Mouse (Mus musculus): ENCODE measurements around the gene Spock2. TPM values are rescaled to one million over a fixed set of nuclear protein-coding genes. Genes with fewer than 3 reads are reported as not detected.
"Not testable (repeated sequence)": the region's sequence is repeated elsewhere in the genome, so short reads cannot be mapped to it uniquely, and the experiment has no call there.

Gene Spock2
- polyA plus RNA-seq, 1 experiment, result 0.03 TPM

DNA sequence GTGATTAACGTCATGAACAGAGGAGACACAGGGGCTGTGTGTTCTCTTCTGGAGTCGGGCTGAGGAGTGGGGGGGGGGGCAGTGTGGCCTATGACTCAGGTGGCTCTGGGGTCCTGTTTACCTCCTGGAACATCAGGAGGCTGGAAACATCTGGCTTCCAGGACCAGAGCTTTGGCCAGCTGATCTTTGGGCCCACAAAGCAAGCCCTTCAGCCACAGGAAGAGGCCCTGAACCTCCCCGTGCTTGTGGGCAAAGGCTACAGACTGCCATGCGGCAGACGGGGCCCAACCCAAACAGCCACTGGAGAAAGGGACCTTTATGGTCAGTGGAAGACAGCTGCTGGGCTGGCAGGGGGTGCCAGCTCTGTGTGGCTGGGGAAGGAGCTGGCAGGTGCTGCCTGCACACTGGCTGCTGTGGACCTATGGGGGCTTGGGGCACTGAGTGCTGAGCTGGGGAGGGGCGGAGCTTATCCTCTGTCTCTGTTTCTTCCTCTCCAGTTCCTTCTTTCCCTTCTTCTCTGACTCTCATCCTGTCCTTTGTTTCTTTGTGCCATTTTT lies 45.2 kb downstream of the Spock2 start:
- no peaks in the 10 kb centered on the region for H3K9me3 ChIP-seq (ENCODE audit: control insufficient read depth, low read length)
- H3K27me3 ChIP-seq (ENCODE audit: control insufficient read depth), result no peaks in the 10 kb centered on the region
- H3K36me3 ChIP-seq (ENCODE audit: control insufficient read depth), result no peaks in the 10 kb centered on the region
- H3K4me1 ChIP-seq (ENCODE audit: control insufficient read depth), result peaks cover 2% of the 10 kb centered on the region; the same call in 1 of the 2 replicates
- TF ChIP-seq TAL1 (IDR thresholded peaks at IDR 0.05; ENCODE audit: low read length) (no peak), GATA1 (IDR thresholded peaks at IDR 0.05; ENCODE audit: low read length) (no peak)
- no peak overlapping the region for H3K4me3 ChIP-seq (replicated peaks)

DNA sequence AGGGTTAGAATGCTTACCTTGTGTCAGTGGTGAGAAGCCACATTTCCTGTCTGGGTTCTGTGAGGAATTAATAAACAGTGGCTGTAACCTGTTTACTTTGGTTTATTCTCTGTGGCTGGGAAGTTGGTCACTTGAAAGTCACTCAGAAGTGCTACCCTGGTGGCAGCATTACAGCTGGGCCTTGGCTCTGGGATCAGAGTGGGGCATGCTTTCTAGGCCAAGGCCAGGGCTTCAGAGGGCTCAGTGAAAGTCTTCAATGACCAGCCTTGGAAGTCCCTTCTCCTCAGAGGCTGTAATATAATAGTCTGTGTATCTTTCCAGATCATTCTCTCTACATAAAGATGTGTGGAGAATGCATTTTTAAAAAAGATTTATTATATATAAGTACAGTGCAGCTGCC lies 50.0 kb downstream of the Spock2 start:
- TF ChIP-seq GATA1 (IDR thresholded peaks at IDR 0.05; ENCODE audit: low read length), result no peak
- Histone ChIP-seq H3K36me3 (ENCODE audit: control insufficient read depth) (no peaks in the 10 kb centered on the region), H3K4me3 (replicated peaks) (no peak overlapping the region), H3K27me3 (ENCODE audit: control insufficient read depth) (no peaks in the 10 kb centered on the region), H3K9me3 (ENCODE audit: control insufficient read depth, low read length) (no peaks in the 10 kb centered on the region), H3K4me1 (ENCODE audit: control insufficient read depth) (no peaks in the 10 kb centered on the region)

DNA sequence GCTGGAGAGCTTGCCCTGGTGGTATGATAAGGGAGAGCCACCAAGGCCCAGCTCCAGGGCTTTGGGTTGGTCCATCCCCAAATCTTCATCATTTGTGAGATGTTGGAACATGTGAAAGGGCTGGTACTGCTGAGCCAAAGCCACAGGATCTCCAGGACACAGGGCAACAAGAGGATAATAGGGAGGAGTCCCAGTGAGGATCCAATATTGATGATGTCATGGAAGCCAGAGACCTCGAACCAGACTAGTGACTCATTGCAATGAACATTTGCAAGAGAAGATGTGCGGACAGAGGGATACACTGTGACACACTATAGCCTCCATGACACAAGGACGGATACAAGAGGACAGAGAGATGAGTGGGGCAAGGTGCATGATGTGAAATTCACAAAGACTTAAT lies 52.1 kb downstream of the Spock2 start:
- Histone ChIP-seq H3K4me1 (ENCODE audit: control insufficient read depth) (no peaks in the 10 kb centered on the region), H3K27me3 (ENCODE audit: control insufficient read depth) (no peaks in the 10 kb centered on the region), H3K36me3 (ENCODE audit: control insufficient read depth) (no peaks in the 10 kb centered on the region), H3K9me3 (ENCODE audit: control insufficient read depth, low read length) (no peaks in the 10 kb centered on the region), H3K4me3 (replicated peaks) (no peak overlapping the region)
- no peak for TF ChIP-seq TAL1 (IDR thresholded peaks at IDR 0.05; ENCODE audit: low read length)
- no peak for TF ChIP-seq GATA1 (IDR thresholded peaks at IDR 0.05; ENCODE audit: low read length)

DNA sequence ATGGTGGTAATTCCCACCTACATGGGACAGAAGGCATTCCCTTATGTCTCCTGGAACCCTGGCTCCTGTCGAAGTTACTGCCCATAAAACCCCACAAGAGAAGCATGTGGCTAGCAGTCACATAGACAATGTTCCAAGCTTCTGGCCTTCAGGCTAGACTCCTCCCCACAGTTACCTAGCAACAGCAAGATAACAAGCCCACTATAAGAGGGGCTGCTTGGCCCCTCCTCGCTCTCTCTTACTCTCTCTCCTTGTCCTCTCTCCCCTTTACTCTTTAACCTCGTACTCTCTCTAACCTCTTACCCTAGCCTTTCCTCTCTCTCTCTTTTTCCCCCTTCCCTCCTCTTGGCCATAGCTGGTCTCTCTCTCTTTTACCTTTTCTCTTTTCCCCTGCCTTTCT lies 55.4 kb downstream of the Spock2 start:
- not testable (repeated sequence) for H3K4me3 ChIP-seq (replicated peaks); H3K27me3 ChIP-seq (ENCODE audit: control insufficient read depth); H3K4me1 ChIP-seq (ENCODE audit: control insufficient read depth); H3K9me3 ChIP-seq (ENCODE audit: control insufficient read depth, low read length); H3K36me3 ChIP-seq (ENCODE audit: control insufficient read depth)

DNA sequence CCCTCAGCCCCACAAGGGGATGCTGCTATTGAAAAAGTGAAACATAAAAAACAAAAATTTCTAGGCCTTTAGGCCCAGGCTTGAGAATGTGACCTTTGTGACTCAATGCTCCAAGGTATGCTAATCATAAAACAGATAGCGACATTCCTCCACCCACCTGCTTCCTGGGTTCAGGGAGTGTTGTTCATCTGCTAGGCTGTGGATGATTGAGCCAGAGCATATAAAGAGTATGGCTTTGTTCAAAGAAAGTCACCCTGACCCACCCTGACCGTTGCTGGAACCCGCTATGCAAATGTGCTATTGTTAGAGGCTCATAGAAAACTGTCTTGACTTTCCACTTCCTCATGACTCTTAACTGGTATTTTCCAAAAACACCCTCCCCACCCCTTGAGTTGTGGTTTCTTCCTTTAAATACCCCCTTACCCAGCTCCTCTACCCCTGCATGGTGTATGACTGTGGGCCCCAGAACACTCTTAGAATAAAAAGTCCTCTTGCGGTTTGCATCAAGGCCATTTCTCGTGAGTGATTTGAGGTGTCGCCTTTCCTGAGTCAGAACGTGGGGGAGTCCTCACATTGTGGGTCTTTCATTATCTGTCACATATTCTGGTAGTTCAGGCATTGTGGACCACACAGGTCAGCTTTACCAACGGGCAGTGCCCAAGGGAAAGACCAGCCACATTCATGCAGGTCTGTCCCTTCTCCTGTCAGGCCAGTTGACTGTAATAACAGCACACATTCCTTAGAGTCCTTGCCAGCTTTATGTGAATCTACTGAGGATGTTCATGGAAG lies 56.4 kb downstream of the Spock2 start:
- not testable (repeated sequence) for H3K36me3 ChIP-seq (ENCODE audit: control insufficient read depth); H3K4me1 ChIP-seq (ENCODE audit: control insufficient read depth); H3K9me3 ChIP-seq (ENCODE audit: control insufficient read depth, low read length); H3K4me3 ChIP-seq (replicated peaks); H3K27me3 ChIP-seq (ENCODE audit: control insufficient read depth)

DNA sequence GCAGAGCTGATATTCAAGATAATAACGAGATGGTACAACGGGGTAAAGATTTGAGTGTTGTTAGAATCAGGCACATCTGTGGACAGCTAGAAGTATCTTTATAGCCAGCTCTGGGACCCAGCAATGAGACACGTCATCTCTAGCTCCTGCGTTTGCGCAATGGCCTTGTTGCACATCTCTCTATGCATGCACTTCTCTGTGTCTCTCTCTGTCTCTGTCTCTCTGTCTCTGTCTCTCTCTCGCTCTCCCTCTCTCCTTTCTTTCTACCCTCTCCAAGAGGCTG lies 56.9 kb downstream of the Spock2 start:
- H3K9me3 ChIP-seq (ENCODE audit: control insufficient read depth, low read length), result no peaks in the 10 kb centered on the region
- no peaks in the 10 kb centered on the region for H3K4me1 ChIP-seq (ENCODE audit: control insufficient read depth)
- H3K27me3 ChIP-seq (ENCODE audit: control insufficient read depth), result no peaks in the 10 kb centered on the region
- H3K36me3 ChIP-seq (ENCODE audit: control insufficient read depth), result no peaks in the 10 kb centered on the region
- H3K4me3 ChIP-seq (replicated peaks), result no peak overlapping the region
- TF ChIP-seq TAL1 (IDR thresholded peaks at IDR 0.05; ENCODE audit: low read length), result no peak
- TF ChIP-seq GATA1 (IDR thresholded peaks at IDR 0.05; ENCODE audit: low read length), result no peak

DNA sequence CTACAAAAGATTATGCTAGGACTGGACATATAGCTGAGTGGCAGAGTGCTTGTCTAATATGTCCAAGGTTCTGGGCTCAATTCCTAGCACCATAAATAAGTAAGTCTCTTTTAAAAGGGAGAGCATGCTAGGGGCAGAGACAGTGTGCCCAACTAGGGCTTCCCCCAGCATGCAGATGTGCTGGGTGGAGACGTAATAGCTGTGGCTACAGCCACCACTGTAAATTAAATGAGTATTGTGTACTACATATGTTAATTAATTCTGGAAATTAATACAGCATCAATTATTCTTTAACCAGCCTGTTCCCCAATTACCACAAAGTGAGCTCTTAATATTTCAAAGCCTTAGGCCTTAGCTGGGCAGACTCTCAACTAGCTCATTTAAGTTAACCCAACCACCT lies 58.9 kb downstream of the Spock2 start:
- Histone ChIP-seq H3K36me3 (ENCODE audit: control insufficient read depth) (no peaks in the 10 kb centered on the region), H3K4me1 (ENCODE audit: control insufficient read depth) (no peaks in the 10 kb centered on the region), H3K4me3 (replicated peaks) (no peak overlapping the region), H3K9me3 (ENCODE audit: control insufficient read depth, low read length) (no peaks in the 10 kb centered on the region), H3K27me3 (ENCODE audit: control insufficient read depth) (no peaks in the 10 kb centered on the region)
- TF ChIP-seq GATA1 (IDR thresholded peaks at IDR 0.05; ENCODE audit: low read length) (no peak), TAL1 (IDR thresholded peaks at IDR 0.05; ENCODE audit: low read length) (no peak)

DNA sequence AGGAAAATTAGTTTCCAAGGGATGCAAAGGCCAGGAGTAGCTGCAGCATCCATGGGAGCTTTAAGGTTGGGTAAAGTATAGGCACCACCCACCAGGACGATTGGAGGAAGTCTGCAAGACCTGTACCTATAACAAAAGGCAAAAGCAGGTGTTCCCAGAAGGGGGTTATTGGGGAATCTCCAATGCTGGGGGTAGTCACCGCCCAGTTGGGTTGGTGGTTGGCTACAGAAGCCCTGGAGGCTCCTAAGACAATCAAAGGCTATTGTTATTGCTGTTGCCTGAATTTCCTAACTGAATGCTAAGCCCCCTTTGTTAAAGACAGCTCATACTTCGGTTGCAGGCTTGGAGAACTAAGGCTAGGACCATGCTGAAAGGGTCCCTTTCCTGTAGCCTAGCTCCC lies 60.0 kb downstream of the Spock2 start:
- Histone ChIP-seq H3K4me1 (ENCODE audit: control insufficient read depth) (no peaks in the 10 kb centered on the region), H3K9me3 (ENCODE audit: control insufficient read depth, low read length) (no peaks in the 10 kb centered on the region)

DNA sequence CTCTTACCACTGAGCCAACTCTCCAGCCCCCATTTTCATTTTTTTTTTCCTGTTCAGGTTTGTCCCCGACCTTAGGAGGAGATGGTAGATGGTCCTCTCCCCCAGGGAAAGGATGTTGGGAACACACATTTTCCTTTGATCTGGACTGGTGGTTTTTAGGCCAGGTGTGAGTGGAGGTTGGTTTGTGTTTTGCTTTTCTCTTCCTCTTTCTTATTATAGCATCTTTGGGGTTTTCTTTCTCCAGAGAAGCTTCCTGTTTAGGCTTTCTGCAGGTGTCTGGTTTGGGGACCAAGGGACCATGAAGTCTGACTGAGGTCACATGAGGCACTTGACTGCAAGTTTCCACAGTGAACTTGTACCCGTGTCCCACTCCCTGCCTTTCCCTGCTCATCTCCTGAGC lies 62.3 kb downstream of the Spock2 start:
- Histone ChIP-seq H3K36me3 (ENCODE audit: control insufficient read depth) (no peaks in the 10 kb centered on the region), H3K4me1 (ENCODE audit: control insufficient read depth) (no peaks in the 10 kb centered on the region; the same call in 1 of the 2 replicates), H3K27me3 (ENCODE audit: control insufficient read depth) (no peaks in the 10 kb centered on the region), H3K4me3 (replicated peaks) (no peak overlapping the region), H3K9me3 (ENCODE audit: control insufficient read depth, low read length) (no peaks in the 10 kb centered on the region)
- TF ChIP-seq TAL1 (IDR thresholded peaks at IDR 0.05; ENCODE audit: low read length) (no peak), GATA1 (IDR thresholded peaks at IDR 0.05; ENCODE audit: low read length) (no peak)

More for the DNA sequence above, 60.0 kb downstream of the Spock2 start:
- H3K27me3 ChIP-seq (ENCODE audit: control insufficient read depth), result no peaks in the 10 kb centered on the region
- no peak overlapping the region for H3K4me3 ChIP-seq (replicated peaks)
- no peaks in the 10 kb centered on the region for H3K36me3 ChIP-seq (ENCODE audit: control insufficient read depth)
- TF ChIP-seq GATA1 (IDR thresholded peaks at IDR 0.05; ENCODE audit: low read length) (no peak), TAL1 (IDR thresholded peaks at IDR 0.05; ENCODE audit: low read length) (no peak)

DNA sequence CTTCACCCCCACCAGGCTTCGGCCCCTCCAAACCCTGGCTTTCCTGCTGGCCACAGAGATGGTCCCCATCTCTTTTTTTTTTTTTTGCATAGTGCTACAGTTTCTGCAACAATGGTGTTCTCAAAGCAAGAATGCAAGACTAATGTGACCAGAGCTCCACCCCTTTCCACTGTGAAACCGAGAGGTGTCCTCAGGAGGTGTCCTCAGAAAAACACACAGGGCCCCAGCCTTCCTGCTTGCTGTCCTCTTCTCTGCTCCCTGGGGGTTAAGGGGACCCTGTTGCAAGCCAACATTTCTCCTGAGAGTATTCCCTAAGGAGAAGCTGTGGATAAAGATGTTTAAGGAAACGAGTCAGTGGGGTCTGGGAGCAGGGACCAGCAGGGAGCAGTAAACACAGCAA lies 62.9 kb downstream of the Spock2 start:
- Histone ChIP-seq H3K4me1 (ENCODE audit: control insufficient read depth) (no peaks in the 10 kb centered on the region; the same call in 1 of the 2 replicates), H3K9me3 (ENCODE audit: control insufficient read depth, low read length) (no peaks in the 10 kb centered on the region), H3K27me3 (ENCODE audit: control insufficient read depth) (no peaks in the 10 kb centered on the region), H3K4me3 (replicated peaks) (no peak overlapping the region), H3K36me3 (ENCODE audit: control insufficient read depth) (no peaks in the 10 kb centered on the region)
- TF ChIP-seq GATA1 (IDR thresholded peaks at IDR 0.05; ENCODE audit: low read length) (no peak), TAL1 (IDR thresholded peaks at IDR 0.05; ENCODE audit: low read length) (no peak)

Data from erythroblast, embryonic 14.5 days (primary cell).